Mouse (Mus musculus): Measurements from ENCODE around the gene Rec114. TPM values are rescaled to one million over a fixed set of nuclear protein-coding genes. Genes with fewer than 3 reads are reported as not detected.

The Rec114 gene
- total RNA-seq, 2 experiments from 2014 or later, result 0.74 TPM; not detected in 1

GRCm38 (mm10) chr9:58613790-58614189, 130.0 kb downstream of the Rec114 start:
- DNase-seq, result no peak

More at GRCm38 (mm10) chr9:58613790-58614189, 130.0 kb downstream of the Rec114 start:
- intact Hi-C loops (cut with DNase I), result no loop called here

Other genes starting within 250 kb of the Rec114 start
- gene Cd276, start 188.5 kb downstream of the Rec114 start, total RNA-seq (2021), result 10 to 100 TPM; 30.4 to 36.3 TPM
- gene Nptn, start 161.7 kb downstream of the Rec114 start, total RNA-seq (2021), result 100 to 1,000 TPM; 403 to 462 TPM
- 10 to 100 TPM; 36.7 to 37.3 TPM for gene Hcn4, start 79.4 kb upstream of the Rec114 start, total RNA-seq (2021)